Mouse (Mus musculus): ENCODE measurements at regions not wholly inside any gene's neighbourhood (a gene's known extent, or its start where the extent isn't known, plus 50 kb on each side); places are given as distances from the start of the nearest gene placed in this dataset.

GRCm38 (mm10) chr11:110890411-110890810 lies 77.4 kb upstream of the Kcnj16 start:
- CTCF ChIA-PET = no interaction called here

- CTCF ChIA-PET = no interaction called here
These were observed 64.9 kb upstream of the Kcnj16 start for GRCm38 (mm10) chr11:110902918-110903317.
